Mouse (Mus musculus): ENCODE data around the gene Pvr.
"Not testable (repeated sequence)": the region's sequence is repeated elsewhere in the genome, so short reads cannot be mapped to it uniquely, and the experiment has no call there.

The Pvr gene

GRCm38 (mm10) chr7:19935171-19935751 is 14.3 kb upstream of the Pvr start:
- no peak for DNase-seq (ENCODE audit: low spot score in 2 of 2)

- peak; percentile 66 to 89 for DNase-seq (ENCODE audit: low spot score in 2 of 2)
Measured at GRCm38 (mm10) chr7:19932877-19933809, 12.2 kb upstream of the Pvr start.

DNA sequence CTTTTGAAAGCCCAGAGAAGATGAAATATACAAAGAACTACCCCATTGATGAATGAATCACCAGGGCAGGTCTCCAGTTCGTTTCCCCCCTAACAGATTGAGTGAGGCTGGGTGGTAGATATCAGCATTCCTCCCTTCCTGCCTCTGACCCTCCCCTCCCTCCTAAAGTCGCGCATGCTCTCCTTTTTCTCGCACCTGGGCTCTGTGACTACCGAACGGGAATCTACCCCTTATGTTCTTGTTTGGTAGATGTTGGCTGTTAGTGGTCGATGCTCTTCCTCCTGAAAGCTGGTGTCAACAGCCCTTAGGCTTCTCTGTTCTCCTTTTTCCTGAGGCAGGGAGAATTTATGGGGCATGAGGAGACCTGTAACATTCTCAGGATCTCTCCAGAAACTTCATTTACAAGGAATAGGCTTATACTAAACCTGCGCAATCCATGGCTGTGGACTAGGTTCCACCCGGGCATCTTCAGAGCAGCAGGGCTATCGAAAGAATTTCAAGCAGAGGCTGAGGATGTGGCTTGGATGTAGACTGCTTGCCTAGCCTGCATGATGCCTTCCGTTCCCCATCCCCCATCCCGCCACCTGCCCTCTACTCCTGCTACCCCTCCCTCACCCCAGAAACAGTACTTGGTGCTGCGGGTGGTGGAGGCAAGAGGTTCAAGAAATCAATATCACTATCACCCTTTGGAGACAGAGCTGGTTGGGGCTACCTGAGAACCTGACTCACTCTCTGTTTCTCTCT is 11.3 kb upstream of the Pvr start:
- DNase-seq (ENCODE audit: low spot score in 2 of 2): no peak

DNA sequence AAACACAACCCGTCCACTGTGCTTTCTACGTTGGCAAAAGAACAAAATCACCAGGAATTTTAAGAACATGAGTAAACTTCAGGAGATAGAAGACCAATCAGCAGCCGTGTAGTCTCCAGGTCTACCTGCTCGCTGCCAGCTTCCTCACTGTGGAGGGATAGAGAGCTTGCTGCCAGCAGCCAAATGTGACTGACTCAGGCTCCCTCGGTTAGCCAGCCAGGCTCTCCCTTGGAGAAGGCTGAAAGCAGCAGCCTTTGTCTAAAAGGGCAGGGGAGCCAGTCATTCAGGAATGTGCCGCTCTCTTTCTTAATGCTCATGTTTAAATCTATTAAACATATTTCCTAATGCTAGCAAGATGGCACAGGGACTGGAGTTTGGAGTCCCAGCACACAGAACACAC is 9.5 kb upstream of the Pvr start:
- DNase-seq (ENCODE audit: low spot score in 2 of 2): not testable (repeated sequence)

DNA sequence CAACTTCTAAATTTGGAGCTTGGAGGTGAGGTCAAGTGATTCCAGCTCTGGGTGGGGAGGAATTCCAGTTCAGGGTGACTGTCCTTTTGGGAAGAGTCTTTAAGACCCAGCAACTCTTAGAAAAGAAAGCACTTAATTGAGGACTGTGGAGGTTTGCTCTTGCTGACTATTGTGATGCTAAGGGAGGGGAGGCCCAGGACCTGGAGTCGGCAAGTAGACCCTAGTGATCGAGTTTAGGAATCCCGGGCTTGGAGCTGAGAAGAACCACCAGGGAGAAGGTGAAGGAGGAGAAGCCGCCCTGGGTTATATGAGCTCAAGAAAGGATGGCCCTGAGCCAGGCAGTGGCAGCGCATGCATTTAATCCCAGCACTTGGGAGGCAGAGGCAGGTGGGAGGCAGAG is 7.5 kb upstream of the Pvr start:
- no peak for DNase-seq (ENCODE audit: low spot score in 2 of 2)

GRCm38 (mm10) chr7:19926849-19927480 is 6.0 kb upstream of the Pvr start:
- DNase-seq (ENCODE audit: low spot score in 2 of 2): no peak

- DNase-seq (ENCODE audit: low spot score in 2 of 2): no peak
Measured at GRCm38 (mm10) chr7:19925376-19925775, 4.4 kb upstream of the Pvr start.

DNA sequence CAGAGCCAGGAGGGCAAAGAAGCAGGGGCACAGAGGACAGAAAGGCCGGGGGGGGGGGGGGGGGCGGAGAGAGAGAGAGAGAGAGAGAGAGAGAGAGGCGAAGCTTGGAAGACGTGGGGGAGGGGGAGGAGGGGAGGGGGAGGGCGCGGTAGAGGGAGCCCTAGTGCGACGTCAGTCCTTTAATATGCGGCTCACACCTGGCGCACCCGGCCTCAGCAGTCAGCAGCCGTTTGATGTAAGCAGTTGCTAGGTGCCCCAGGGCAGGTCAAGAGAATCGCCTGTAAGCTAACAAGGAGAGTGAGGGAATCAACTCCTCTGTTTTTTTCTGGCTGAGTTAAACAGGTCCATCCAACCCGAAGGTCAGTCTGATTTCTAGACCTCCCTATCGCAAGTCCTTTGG is 2.8 kb upstream of the Pvr start:
- DNase-seq (ENCODE audit: low spot score in 2 of 2): no peak

DNA sequence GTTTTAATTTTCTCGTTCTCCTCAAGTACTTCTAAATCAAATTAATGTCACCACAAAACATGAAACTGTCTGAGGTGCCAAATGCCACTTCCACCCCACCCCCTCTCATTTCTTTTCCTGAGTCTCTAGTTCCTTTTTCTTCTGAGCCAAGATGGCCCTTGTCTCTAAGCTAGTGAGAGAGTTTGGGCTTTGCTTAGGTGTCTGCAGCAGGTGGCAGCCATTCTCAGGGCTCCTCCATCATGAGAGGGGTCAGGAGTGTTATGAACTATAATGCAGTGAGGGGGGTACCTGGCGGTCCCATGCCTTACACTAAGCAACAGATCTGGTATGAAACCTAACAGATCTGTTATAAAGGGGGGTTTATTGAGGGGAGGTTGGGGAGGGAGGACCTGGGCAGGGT is 2.4 kb upstream of the Pvr start:
- no peak for DNase-seq (ENCODE audit: low spot score in 2 of 2)

GRCm38 (mm10) chr7:19920166-19920505 is 824 bp downstream of the Pvr start:
- no peak for DNase-seq (ENCODE audit: low spot score in 2 of 2)

GRCm38 (mm10) chr7:19914558-19914957 is 6.4 kb downstream of the Pvr start:
- DNase-seq (ENCODE audit: low spot score in 2 of 2): no peak

DNA sequence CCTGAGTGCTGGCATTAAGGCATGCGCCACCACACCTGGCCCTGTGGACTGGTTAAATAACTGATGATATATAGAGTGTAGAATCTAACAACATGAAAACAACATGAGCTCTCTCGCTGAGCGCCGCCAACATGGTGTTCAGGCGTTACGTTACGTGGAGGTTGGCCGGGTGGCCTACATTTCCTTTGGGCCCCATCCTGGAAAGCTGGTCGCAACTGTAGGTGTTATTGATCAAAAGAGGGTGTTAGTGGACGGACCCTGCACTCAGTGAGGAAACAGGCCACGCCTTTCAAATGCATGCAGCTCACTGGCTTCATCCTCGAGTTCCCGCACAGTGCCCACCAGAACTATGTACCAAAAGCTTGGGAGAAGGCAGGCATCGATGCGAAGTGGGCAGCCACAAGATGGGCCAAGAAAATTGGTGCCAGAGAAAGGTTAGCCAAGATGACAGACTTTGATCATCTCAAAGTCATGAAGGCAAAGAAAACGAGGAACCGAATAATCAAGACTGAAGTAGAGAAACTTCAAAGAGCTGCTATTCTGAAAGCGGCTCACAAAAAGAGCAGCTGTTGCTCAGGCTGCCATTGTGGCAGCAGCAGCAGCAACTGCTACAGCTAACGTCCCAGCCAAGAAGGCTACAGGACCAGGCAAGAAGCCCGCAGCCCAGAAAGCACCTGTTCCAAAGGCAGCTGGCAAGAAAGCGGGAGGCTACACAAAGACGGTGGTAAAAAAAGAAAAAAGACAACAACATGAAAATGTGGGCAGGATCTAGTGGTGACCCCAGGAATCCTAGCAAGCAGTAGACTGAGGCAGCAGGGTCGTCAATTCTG is 9.1 kb downstream of the Pvr start:
- no peak for DNase-seq (ENCODE audit: low spot score in 2 of 2)

DNA sequence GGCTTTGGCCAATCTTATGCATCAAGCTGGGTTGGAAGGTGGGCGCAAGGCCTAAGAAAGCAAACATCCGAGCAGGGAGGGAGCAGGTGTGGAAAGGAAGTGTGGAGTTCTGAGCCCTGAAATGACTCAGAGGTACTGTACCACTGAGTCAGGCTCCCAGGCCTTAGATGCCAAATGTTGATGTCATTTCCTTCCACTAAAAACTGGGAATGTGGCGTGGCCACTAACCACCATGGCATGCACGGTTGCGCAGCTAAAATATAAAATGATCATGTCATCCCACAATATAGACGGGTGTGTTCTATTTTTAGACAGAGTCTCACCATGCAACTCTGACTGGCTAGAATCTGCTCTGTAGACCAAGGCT is 9.7 kb downstream of the Pvr start:
- DNase-seq (ENCODE audit: low spot score in 2 of 2): no peak

DNA sequence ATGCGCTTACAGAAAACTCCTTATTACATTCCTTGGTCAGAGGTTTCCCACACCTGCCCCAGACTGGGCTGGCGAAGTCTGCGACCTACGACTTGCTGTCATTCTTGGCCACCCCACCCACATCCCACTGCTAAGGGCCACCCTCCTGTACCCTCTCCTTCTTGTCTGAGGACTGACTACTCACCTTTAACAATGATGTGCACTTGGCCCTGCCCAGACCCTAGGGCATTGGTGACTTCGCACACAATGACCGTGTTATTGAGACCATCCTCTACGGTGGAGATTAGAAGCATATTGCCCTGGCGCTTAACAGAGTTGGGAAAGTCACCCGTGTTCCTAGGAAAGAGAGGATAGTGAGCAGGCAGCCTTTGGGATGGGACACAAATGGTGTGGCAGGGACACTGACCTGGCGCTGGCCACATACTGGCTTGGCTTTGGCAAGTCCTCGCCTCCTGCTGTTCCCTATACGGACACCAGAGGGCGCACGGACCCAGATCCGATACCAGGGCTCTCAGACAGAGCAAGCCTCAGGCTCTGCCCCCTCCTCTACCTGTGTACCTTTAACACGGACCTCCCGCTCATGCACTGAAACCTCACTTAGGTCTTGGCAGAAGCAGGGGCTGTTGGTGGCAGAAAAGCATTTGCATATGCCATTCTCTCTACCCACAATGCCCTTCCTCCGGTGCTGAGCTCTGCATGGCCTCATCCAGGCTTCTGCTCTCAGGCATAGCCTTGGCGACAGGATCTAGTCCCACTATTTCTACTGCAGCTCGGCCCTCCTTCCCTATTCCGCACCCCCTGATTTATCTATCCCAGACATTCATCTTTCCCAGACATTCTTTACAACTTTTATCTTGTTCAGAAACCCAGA is 10.3 kb downstream of the Pvr start:
- peak in 1 of 2 experiments; percentile 79 for DNase-seq (ENCODE audit: low spot score in 2 of 2)

- peak in 1 of 2 experiments; percentile 24 for DNase-seq (ENCODE audit: low spot score in 2 of 2)
Measured at GRCm38 (mm10) chr7:19889881-19890280, 31.1 kb downstream of the Pvr start.

DNA sequence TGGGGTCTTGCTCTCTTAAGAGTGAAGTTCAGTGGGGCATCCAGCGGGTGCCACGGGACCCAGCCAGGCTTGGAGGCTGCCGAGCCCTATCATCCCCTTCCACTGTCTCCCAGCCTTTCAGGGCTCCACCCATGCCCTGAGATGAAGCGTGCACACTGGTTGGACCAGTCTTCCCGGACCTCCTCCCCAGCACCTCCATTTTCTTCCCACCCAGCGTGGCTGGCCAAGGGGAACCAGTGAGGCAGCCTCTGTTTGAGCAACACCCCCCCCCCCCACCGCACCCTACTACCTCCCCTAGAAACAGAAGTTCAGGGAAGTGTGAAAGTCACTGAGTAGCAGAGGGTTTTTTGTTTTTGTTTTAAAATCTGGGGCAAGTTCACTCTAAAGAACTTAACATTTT is 33.1 kb downstream of the Pvr start, which contains the start of gene Ceacam19:
TSS of gene Ceacam19 (minus strand) at position 117 of the 400 bp plus-strand sequence.
- DNase-seq (ENCODE audit: low spot score in 2 of 2): no peak

GRCm38 (mm10) chr7:19880754-19881153 is 40.2 kb downstream of the Pvr start:
- no peak for DNase-seq (ENCODE audit: low spot score in 2 of 2)

DNA sequence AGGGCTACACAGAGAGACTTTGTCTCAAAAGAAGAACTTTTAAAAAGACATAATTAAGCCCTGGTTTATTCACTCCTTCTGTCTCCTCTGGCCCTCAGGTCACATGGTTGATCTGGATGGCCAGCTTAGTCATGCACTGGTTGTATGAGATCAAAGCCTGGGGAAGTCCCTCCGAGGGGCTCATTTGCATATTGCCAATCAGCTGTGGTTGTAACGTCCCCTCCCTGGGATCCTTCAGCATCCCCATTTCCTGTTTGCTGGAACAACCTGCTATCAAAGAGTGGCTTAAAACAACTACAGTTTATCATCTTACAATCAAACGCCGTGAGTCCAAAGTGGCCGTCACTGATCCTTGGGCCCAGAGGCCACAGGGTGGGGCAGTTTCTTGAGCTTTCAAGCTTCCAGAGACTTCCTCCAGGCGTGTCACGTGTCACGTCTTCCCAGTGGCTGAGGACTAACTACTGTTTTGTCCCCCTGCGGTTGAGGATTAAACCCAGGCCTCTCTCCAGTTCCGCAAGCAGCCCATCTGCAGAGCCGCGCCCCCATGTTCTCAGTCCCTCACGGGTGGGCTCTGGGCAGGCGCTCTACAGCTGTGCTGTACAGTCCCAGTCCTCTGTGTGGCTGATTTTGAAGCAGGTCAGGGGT is 44.1 kb downstream of the Pvr start:
- DNase-seq (ENCODE audit: low spot score in 2 of 2): no peak

GRCm38 (mm10) chr7:19875948-19876682 is 44.8 kb downstream of the Pvr start:
- peak in 1 of 2 experiments; percentile 58 for DNase-seq (ENCODE audit: low spot score in 2 of 2)

Measured in left cerebral cortex, adult 9 months (tissue).